Comparison of ENCODE assay signal across 10 mouse cellular contexts in genomic region chr12:72945301-72946063, GRCm38 (mm10). TPM values are rescaled to one million over a fixed set of nuclear protein-coding genes. Genes with fewer than 3 reads are reported as not detected.
DNase-seq lines count a peak whose midpoint lies in the region; ATAC-seq and TF ChIP-seq lines count a peak whose summit lies in the region.
"Had no signal": no experiment of that assay in that cellular context is flagged by ENCODE, and none has a peak within 500 bp of the region (broad histone marks: within the 10 kb centered on the region; RNA-seq: fewer than 3 reads in every experiment).

No protein-coding gene starts in this region.

- H3K36me3 ChIP-seq in forebrain, embryonic 12.5 days (replicated peaks) = no peaks in the 10 kb centered on the region
- H3K36me3 ChIP-seq in liver, embryonic 13.5 days = no peaks in the 10 kb centered on the region

- ATAC-seq in forebrain, embryonic 12.5 days (ENCODE audit: low FRiP score) = peak; percentile 80
- no peak for ATAC-seq in liver, embryonic 13.5 days (ENCODE audit: low read depth)
- ATAC-seq in monocyte, adult 5-6 weeks (replicated peaks; ENCODE audit: insufficient number of reproducible peaks, low FRiP score, low TSS enrichment, poor library complexity, severe bottlenecking) = no peak

- H3K27ac ChIP-seq in gastrocnemius, adult 2 months = no peak overlapping the region
- H3K27ac ChIP-seq in forebrain, embryonic 12.5 days = no peak overlapping the region
- H3K27ac ChIP-seq in liver, embryonic 13.5 days = no peak overlapping the region

- H3K9ac ChIP-seq in forebrain, embryonic 12.5 days = peak overlapping the region; percentile 8
- no peak overlapping the region for H3K9ac ChIP-seq in liver, embryonic 13.5 days

- H3K9me3 ChIP-seq in forebrain, embryonic 12.5 days = no peaks in the 10 kb centered on the region
- H3K9me3 ChIP-seq in liver, embryonic 13.5 days (replicated peaks) = no peaks in the 10 kb centered on the region

- H3K27me3 ChIP-seq in forebrain, embryonic 12.5 days = peaks cover 94% of the 10 kb centered on the region
- H3K27me3 ChIP-seq in liver, embryonic 13.5 days = peaks cover 95% of the 10 kb centered on the region

- no peak for DNase-seq in gastrocnemius, adult 2 months
- DNase-seq in gastrocnemius, adult 18-20 months (ENCODE audit: low spot score) = no peak
- DNase-seq in CD4-positive helper T cell, adult 2 months (ENCODE audit: low read depth, low spot score) = peak; percentile 4
- DNase-seq in liver, embryonic 13.5 days = no peak
- DNase-seq in layer of hippocampus, adult 9-11 months = no peak
- no peak for DNase-seq in lung, adult 18-20 months

- 0% methylated on average over 86 of the region's 89 CpGs for WGBS in forebrain, embryonic 12.5 days
- WGBS in liver, embryonic 13.5 days (ENCODE audit: insufficient replicate concordance) = 1% methylated on average over 87 of the region's 89 CpGs

- no peak for TF ChIP-seq CTCF in gastrocnemius, adult 2 months (IDR thresholded peaks at IDR 0.05)

- H3K4me3 ChIP-seq in gastrocnemius, adult 2 months = peak overlapping the region; percentile 57
- peak overlapping the region; percentile 38 for H3K4me3 ChIP-seq in forebrain, embryonic 12.5 days (replicated peaks)
- H3K4me3 ChIP-seq in liver, embryonic 13.5 days (replicated peaks) = peak overlapping the region; percentile 41
- H3K4me3 ChIP-seq: erythroblast, embryonic 14.5 days had no signal

- H3K4me1 ChIP-seq in forebrain, embryonic 12.5 days = peaks cover 15% of the 10 kb centered on the region
- H3K4me1 ChIP-seq in liver, embryonic 13.5 days (replicated peaks) = no peaks in the 10 kb centered on the region; the same call in 1 of the 2 replicates

- intact Hi-C loops in gastrocnemius, adult 2 months (cut with DNase I) = no loop called here

- H3K4me2 ChIP-seq in forebrain, embryonic 12.5 days = peak overlapping the region; percentile 61
- H3K4me2 ChIP-seq in liver, embryonic 13.5 days = peak overlapping the region; percentile 53

RNA-seq across cellular contexts. Expression of gene 4930447C04Rik, which starts 4.9 kb away (rescaled TPM):
- total RNA-seq in gastrocnemius, adult 2 months (2021) = not detected
- under 1 TPM in 1 of 2 experiments, not detected in 1; 0.26 TPM for total RNA-seq in gastrocnemius, adult 18-20 months (2021)
- 2.3 and 3.2 TPM in 2 replicates for polyA plus RNA-seq in forebrain, embryonic 12.5 days (2016; fragmentation: Nextera tagmentation; extraction: Ambion mirVana)
- polyA plus RNA-seq in liver, embryonic 13.5 days (2015; fragmentation: Nextera tagmentation; extraction: Ambion mirVana) = 0.56 and 0.70 TPM in 2 replicates
- 1.2 TPM in 1 of 3 replicates, not detected in the others for total RNA-seq in monocyte, adult 5-6 weeks (2017)
- polyA plus RNA-seq: C2C12; erythroblast, embryonic 14.5 days had no signal

RNA-seq across cellular contexts. Expression of gene Six6, which starts 5.8 kb away (rescaled TPM):
- total RNA-seq in gastrocnemius, adult 2 months (2021) = not detected
- not detected for total RNA-seq in gastrocnemius, adult 18-20 months (2021)
- polyA plus RNA-seq in forebrain, embryonic 12.5 days (2016; fragmentation: Nextera tagmentation; extraction: Ambion mirVana) = 0.26 and 1.6 TPM in 2 replicates
- not detected in 2 replicates for polyA plus RNA-seq in liver, embryonic 13.5 days (2015; fragmentation: Nextera tagmentation; extraction: Ambion mirVana)
- total RNA-seq in monocyte, adult 5-6 weeks (2017) = not detected in 3 replicates
- polyA plus RNA-seq: C2C12; erythroblast, embryonic 14.5 days had no signal
